Mouse (Mus musculus): ENCODE data around the gene 4930432K21Rik. TPM values are rescaled to one million over a fixed set of nuclear protein-coding genes. Genes with fewer than 3 reads are reported as not detected.

4930432K21Rik gene
- polyA plus RNA-seq, 1 experiment from 2014 or later: 0.61 TPM

GRCm38 (mm10) chr8:84210167-84210791 is 62.5 kb downstream of the 4930432K21Rik start:
- Histone ChIP-seq H3K36me3 (ENCODE audit: control insufficient read depth, insufficient read depth, low read length) (peaks cover 15% of the 10 kb centered on the region), H3K9me3 (ENCODE audit: control insufficient read depth, low read length) (no peaks in the 10 kb centered on the region), H3K27ac (ENCODE audit: low read length) (no peak overlapping the region), H3K27me3 (replicated peaks; ENCODE audit: control insufficient read depth, insufficient read depth, low read length) (no peaks in the 10 kb centered on the region), H3K4me2 (ENCODE audit: low read depth, low read length) (0 out of 2 replicates have a peak overlapping the region, but pooled peaks have one; percentile 11), H3K9ac (ENCODE audit: low read depth, low read length) (no peak overlapping the region), H3K4me3 (ENCODE audit: low read length) (no peak overlapping the region), H3K4me1 (ENCODE audit: control insufficient read depth, insufficient read depth, low read length) (peaks cover 13% of the 10 kb centered on the region)
- 56% methylated on average over 34 of the region's 34 CpGs for WGBS
- ATAC-seq: peak; percentile 36

GRCm38 (mm10) chr8:84211202-84211601 is 63.4 kb downstream of the 4930432K21Rik start:
- peaks cover 15% of the 10 kb centered on the region for H3K36me3 ChIP-seq (ENCODE audit: control insufficient read depth, insufficient read depth, low read length)
- peaks cover 13% of the 10 kb centered on the region for H3K4me1 ChIP-seq (ENCODE audit: control insufficient read depth, insufficient read depth, low read length)
- no peak overlapping the region for H3K4me2 ChIP-seq (ENCODE audit: low read depth, low read length)
- no peak overlapping the region for H3K27ac ChIP-seq (ENCODE audit: low read length)
- no peaks in the 10 kb centered on the region for H3K27me3 ChIP-seq (replicated peaks; ENCODE audit: control insufficient read depth, insufficient read depth, low read length)
- no peak overlapping the region for H3K4me3 ChIP-seq (ENCODE audit: low read length)
- no peak for ATAC-seq
- 89% methylated on average over 3 of the region's 3 CpGs for WGBS
- H3K9me3 ChIP-seq (ENCODE audit: control insufficient read depth, low read length): no peaks in the 10 kb centered on the region
- no peak overlapping the region for H3K9ac ChIP-seq (ENCODE audit: low read depth, low read length)

- Histone ChIP-seq H3K27me3 (replicated peaks; ENCODE audit: control insufficient read depth, insufficient read depth, low read length) (no peaks in the 10 kb centered on the region), H3K27ac (ENCODE audit: low read length) (no peak overlapping the region), H3K36me3 (ENCODE audit: control insufficient read depth, insufficient read depth, low read length) (peaks cover 12% of the 10 kb centered on the region), H3K9me3 (ENCODE audit: control insufficient read depth, low read length) (no peaks in the 10 kb centered on the region), H3K9ac (ENCODE audit: low read depth, low read length) (no peak overlapping the region), H3K4me3 (ENCODE audit: low read length) (no peak overlapping the region), H3K4me1 (ENCODE audit: control insufficient read depth, insufficient read depth, low read length) (peaks cover 10% of the 10 kb centered on the region), H3K4me2 (ENCODE audit: low read depth, low read length) (no peak overlapping the region)
- no peak for ATAC-seq
- 91% methylated on average over 31 of the region's 31 CpGs for WGBS
These were observed 64.2 kb downstream of the 4930432K21Rik start for GRCm38 (mm10) chr8:84211881-84212563.

GRCm38 (mm10) chr8:84213277-84213676 is 65.5 kb downstream of the 4930432K21Rik start:
- Histone ChIP-seq H3K27ac (ENCODE audit: low read length) (no peak overlapping the region), H3K27me3 (replicated peaks; ENCODE audit: control insufficient read depth, insufficient read depth, low read length) (no peaks in the 10 kb centered on the region), H3K9ac (ENCODE audit: low read depth, low read length) (no peak overlapping the region), H3K4me1 (ENCODE audit: control insufficient read depth, insufficient read depth, low read length) (0 out of 2 replicates have a peak, but pooled peaks cover 3% of the 10 kb centered on the region), H3K4me2 (ENCODE audit: low read depth, low read length) (no peak overlapping the region), H3K9me3 (ENCODE audit: control insufficient read depth, low read length) (no peaks in the 10 kb centered on the region), H3K36me3 (ENCODE audit: control insufficient read depth, insufficient read depth, low read length) (peaks cover 12% of the 10 kb centered on the region), H3K4me3 (ENCODE audit: low read length) (no peak overlapping the region)
- ATAC-seq: no peak
- 90% methylated on average over 4 of the region's 4 CpGs for WGBS

GRCm38 (mm10) chr8:84217206-84217605 is 69.4 kb downstream of the 4930432K21Rik start:
- H3K4me2 ChIP-seq (ENCODE audit: low read depth, low read length): no peak overlapping the region
- no peak overlapping the region for H3K27ac ChIP-seq (ENCODE audit: low read length)
- no peaks in the 10 kb centered on the region for H3K9me3 ChIP-seq (ENCODE audit: control insufficient read depth, low read length)
- H3K27me3 ChIP-seq (replicated peaks; ENCODE audit: control insufficient read depth, insufficient read depth, low read length): no peaks in the 10 kb centered on the region
- no peaks in the 10 kb centered on the region for H3K4me1 ChIP-seq (ENCODE audit: control insufficient read depth, insufficient read depth, low read length)
- 93% methylated on average over 11 of the region's 11 CpGs for WGBS
- ATAC-seq: no peak
- H3K36me3 ChIP-seq (ENCODE audit: control insufficient read depth, insufficient read depth, low read length): peaks cover 4% of the 10 kb centered on the region
- no peak overlapping the region for H3K4me3 ChIP-seq (ENCODE audit: low read length)
- no peak overlapping the region for H3K9ac ChIP-seq (ENCODE audit: low read depth, low read length)

- H3K4me3 ChIP-seq (ENCODE audit: low read length): no peak overlapping the region
- no peaks in the 10 kb centered on the region for H3K9me3 ChIP-seq (ENCODE audit: control insufficient read depth, low read length)
- 96% methylated on average over 5 of the region's 5 CpGs for WGBS
- no peak overlapping the region for H3K9ac ChIP-seq (ENCODE audit: low read depth, low read length)
- no peak overlapping the region for H3K27ac ChIP-seq (ENCODE audit: low read length)
- no peaks in the 10 kb centered on the region for H3K4me1 ChIP-seq (ENCODE audit: control insufficient read depth, insufficient read depth, low read length)
- no peaks in the 10 kb centered on the region for H3K36me3 ChIP-seq (ENCODE audit: control insufficient read depth, insufficient read depth, low read length)
- ATAC-seq: no peak
- H3K4me2 ChIP-seq (ENCODE audit: low read depth, low read length): no peak overlapping the region
- no peaks in the 10 kb centered on the region for H3K27me3 ChIP-seq (replicated peaks; ENCODE audit: control insufficient read depth, insufficient read depth, low read length)
These were observed 70.3 kb downstream of the 4930432K21Rik start for GRCm38 (mm10) chr8:84218143-84218542.

- no peak for ATAC-seq
- no peak overlapping the region for H3K27ac ChIP-seq (ENCODE audit: low read length)
- no peak overlapping the region for H3K4me3 ChIP-seq (ENCODE audit: low read length)
- 74% methylated on average over 7 of the region's 7 CpGs for WGBS
- H3K4me1 ChIP-seq (ENCODE audit: control insufficient read depth, insufficient read depth, low read length): no peaks in the 10 kb centered on the region
- H3K4me2 ChIP-seq (ENCODE audit: low read depth, low read length): no peak overlapping the region
- H3K9me3 ChIP-seq (ENCODE audit: control insufficient read depth, low read length): no peaks in the 10 kb centered on the region
- H3K27me3 ChIP-seq (replicated peaks; ENCODE audit: control insufficient read depth, insufficient read depth, low read length): no peaks in the 10 kb centered on the region
- no peak overlapping the region for H3K9ac ChIP-seq (ENCODE audit: low read depth, low read length)
- H3K36me3 ChIP-seq (ENCODE audit: control insufficient read depth, insufficient read depth, low read length): peaks cover 4% of the 10 kb centered on the region; the same call in 1 of the 2 replicates
These were observed 72.3 kb downstream of the 4930432K21Rik start for GRCm38 (mm10) chr8:84220105-84220504.

MicroRNA genes within 50 kb of the gene (microRNA counts, 519-probe panel; counts per million panel counts)
- 2,409 counts per million, percentile 58 among the panel's probes with 10 or more counts for microRNA mmu-miR-181c
- microRNA mmu-miR-23a: 3,533 counts per million, percentile 90 among the panel's probes with 10 or more counts
- 3,664 counts per million, percentile 92 among the panel's probes with 10 or more counts for microRNA mmu-miR-27a

Small RNA genes within 50 kb of the gene (microRNA-seq; reads per million reads assigned to microRNA genes)
- gene Gm25110 (not detected), gene Mir181c (4,773 reads per million, percentile 88 among the genes with 10 or more reads in this experiment), gene Mir181d (3,284 reads per million, percentile 84 among the genes with 10 or more reads in this experiment), gene Mir23a (14,290 reads per million, percentile 95 among the genes with 10 or more reads in this experiment), gene Mir24-2 (not detected), gene Mir27a (236 reads per million, percentile 58 among the genes with 10 or more reads in this experiment), gene Mir3074-2 (not detected)

Other genes starting within 250 kb of the 4930432K21Rik start
- gene Adgrl1, start 247.9 kb upstream of the 4930432K21Rik start, polyA plus RNA-seq (2015; fragmentation: Nextera tagmentation; extraction: Ambion mirVana): 7.9 and 8.1 TPM in 2 replicates
- 0.39 TPM in 2 replicates for gene Gm10644, start 192.8 kb upstream of the 4930432K21Rik start, polyA plus RNA-seq (2015; fragmentation: Nextera tagmentation; extraction: Ambion mirVana)
- gene Asf1b, start 192.5 kb upstream of the 4930432K21Rik start, polyA plus RNA-seq (2015; fragmentation: Nextera tagmentation; extraction: Ambion mirVana): 50.4 and 61.7 TPM in 2 replicates
- gene Prkaca, start 175.0 kb upstream of the 4930432K21Rik start, polyA plus RNA-seq (2015; fragmentation: Nextera tagmentation; extraction: Ambion mirVana): 24.6 and 77.1 TPM in 2 replicates
- gene Samd1, start 150.4 kb upstream of the 4930432K21Rik start, polyA plus RNA-seq (2015; fragmentation: Nextera tagmentation; extraction: Ambion mirVana): 5.8 and 6.0 TPM in 2 replicates
- gene 1700067K01Rik, start 146.5 kb upstream of the 4930432K21Rik start, polyA plus RNA-seq (2015; fragmentation: Nextera tagmentation; extraction: Ambion mirVana): 0.66 and 0.84 TPM in 2 replicates
- gene 2210011C24Rik, start 135.9 kb upstream of the 4930432K21Rik start, polyA plus RNA-seq (2015; fragmentation: Nextera tagmentation; extraction: Ambion mirVana): 2.1 and 3.1 TPM in 2 replicates
- gene Palm3, start 126.6 kb upstream of the 4930432K21Rik start, polyA plus RNA-seq (2015; fragmentation: Nextera tagmentation; extraction: Ambion mirVana): 5.8 and 6.4 TPM in 2 replicates
- 1.2 and 1.4 TPM in 2 replicates for gene Il27ra, start 105.4 kb upstream of the 4930432K21Rik start, polyA plus RNA-seq (2015; fragmentation: Nextera tagmentation; extraction: Ambion mirVana)
- 0.23 and 0.37 TPM in 2 replicates for gene Rln3, start 103.0 kb upstream of the 4930432K21Rik start, polyA plus RNA-seq (2015; fragmentation: Nextera tagmentation; extraction: Ambion mirVana)
- 0.76 and 0.81 TPM in 2 replicates for gene Gm10643, start 82.9 kb upstream of the 4930432K21Rik start, polyA plus RNA-seq (2015; fragmentation: Nextera tagmentation; extraction: Ambion mirVana)
- 5.9 and 6.8 TPM in 2 replicates for gene Rfx1, start 81.2 kb upstream of the 4930432K21Rik start, polyA plus RNA-seq (2015; fragmentation: Nextera tagmentation; extraction: Ambion mirVana)
- gene Dcaf15, start 43.3 kb upstream of the 4930432K21Rik start, polyA plus RNA-seq (2015; fragmentation: Nextera tagmentation; extraction: Ambion mirVana): 8.8 and 9.4 TPM in 2 replicates
- gene Podnl1, start 22.0 kb upstream of the 4930432K21Rik start, polyA plus RNA-seq (2015; fragmentation: Nextera tagmentation; extraction: Ambion mirVana): 0.38 TPM in 2 replicates
- gene Cc2d1a, start 89 bp upstream of the 4930432K21Rik start, polyA plus RNA-seq (2015; fragmentation: Nextera tagmentation; extraction: Ambion mirVana): 25.3 and 26.0 TPM in 2 replicates
- gene Nanos3, start 37.2 kb downstream of the 4930432K21Rik start, polyA plus RNA-seq (2015; fragmentation: Nextera tagmentation; extraction: Ambion mirVana): 0.89 and 1.3 TPM in 2 replicates
- 7.1 and 7.7 TPM in 2 replicates for gene Zswim4, start 89.0 kb downstream of the 4930432K21Rik start, polyA plus RNA-seq (2015; fragmentation: Nextera tagmentation; extraction: Ambion mirVana)
- gene D8Ertd738e, start 101.7 kb downstream of the 4930432K21Rik start, polyA plus RNA-seq (2015; fragmentation: Nextera tagmentation; extraction: Ambion mirVana): 292 and 296 TPM in 2 replicates
- gene Mri1, start 109.3 kb downstream of the 4930432K21Rik start, polyA plus RNA-seq (2015; fragmentation: Nextera tagmentation; extraction: Ambion mirVana): 76.0 and 77.1 TPM in 2 replicates
- 13.5 and 16.3 TPM in 2 replicates for gene Ccdc130, start 122.4 kb downstream of the 4930432K21Rik start, polyA plus RNA-seq (2015; fragmentation: Nextera tagmentation; extraction: Ambion mirVana)
- 2.0 and 2.5 TPM in 2 replicates for gene Cacna1a, start 240.4 kb downstream of the 4930432K21Rik start, polyA plus RNA-seq (2015; fragmentation: Nextera tagmentation; extraction: Ambion mirVana)

Data from intestine, embryonic 16.5 days (tissue).